Mouse (Mus musculus) urinary bladder, postnatal 10 days (tissue): Measurements from ENCODE around the gene Nhlh2.

Experiments
- DNase-seq: peaks from one replicate; pipeline ENCODE4 v3.0.0; 2022; ENCODE audit warnings: low spot score

Nhlh2 gene

GRCm38 (mm10) chr3:102009926-102010381 lies at the start of gene Nhlh2:
TSS of gene Nhlh2 (plus strand) at chr3:102010076.
- DNase-seq: no peak

- DNase-seq: no peak
Measured at GRCm38 (mm10) chr3:101961146-101961835, 48.6 kb upstream of the Nhlh2 start.

- DNase-seq: no peak
Measured at GRCm38 (mm10) chr3:101963501-101963900, 46.4 kb upstream of the Nhlh2 start.

GRCm38 (mm10) chr3:101964352-101964751 lies 45.5 kb upstream of the Nhlh2 start:
- no peak for DNase-seq

DNA sequence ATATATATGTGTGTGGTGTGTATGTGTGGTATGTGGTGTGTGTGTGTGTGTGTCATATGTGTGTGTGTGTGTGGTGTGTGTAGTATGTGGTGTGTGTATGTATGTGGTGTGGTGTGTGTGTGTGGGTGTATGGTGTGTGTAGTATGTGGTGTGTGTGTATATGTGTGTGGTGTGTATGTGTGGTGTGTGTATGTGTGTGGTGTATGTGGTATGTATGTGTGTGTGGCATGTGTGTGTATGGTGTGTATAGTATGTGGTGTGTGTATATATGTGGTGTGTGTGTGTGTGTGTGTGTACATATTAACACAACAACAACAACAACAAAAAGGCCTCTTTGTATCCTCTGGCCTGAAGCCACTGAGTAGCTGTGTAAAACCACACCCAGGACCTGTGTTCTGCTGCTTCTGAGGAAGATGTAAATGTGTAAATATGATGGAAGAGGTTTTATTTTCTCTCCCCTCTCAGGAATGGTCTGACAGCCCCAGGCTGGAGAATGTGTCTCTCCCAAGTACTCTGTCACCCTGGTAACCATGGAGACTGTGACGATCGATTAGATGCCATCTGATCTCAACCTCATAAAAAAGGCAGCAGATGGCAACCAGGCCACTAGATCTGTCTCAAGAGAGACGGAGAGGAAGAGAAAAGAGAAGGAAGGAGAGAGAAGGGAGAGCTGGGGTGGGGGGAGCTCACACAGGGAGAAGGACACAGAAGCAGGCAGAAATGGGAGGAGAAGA lies 42.9 kb upstream of the Nhlh2 start:
- no peak for DNase-seq

- no peak for DNase-seq
Measured at GRCm38 (mm10) chr3:101975337-101975736, 34.5 kb upstream of the Nhlh2 start.

GRCm38 (mm10) chr3:101978299-101978994 lies 31.4 kb upstream of the Nhlh2 start:
- no peak for DNase-seq

- DNase-seq: no peak
Measured at GRCm38 (mm10) chr3:101983917-101984316, 26.0 kb upstream of the Nhlh2 start.

GRCm38 (mm10) chr3:101985634-101986033 lies 24.2 kb upstream of the Nhlh2 start:
- no peak for DNase-seq

DNA sequence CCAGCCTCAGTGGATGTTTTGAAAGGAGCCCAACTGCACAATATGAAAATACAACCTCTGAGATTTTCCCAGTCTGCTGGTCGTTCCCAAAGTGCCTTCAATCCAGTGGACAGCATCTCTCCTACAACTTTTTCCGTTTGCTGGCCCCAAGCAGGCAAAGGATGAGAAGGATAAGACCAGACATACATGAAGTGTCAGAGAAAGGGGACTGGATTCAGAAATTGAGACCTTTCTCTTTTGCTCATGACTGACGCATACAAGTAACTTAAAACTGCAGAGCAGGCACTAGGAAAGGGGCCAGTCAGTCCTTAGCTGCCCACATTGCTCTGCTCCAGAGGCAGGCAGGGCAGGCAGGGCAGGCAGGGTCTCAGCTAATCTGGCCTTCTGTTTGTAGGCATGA lies 19.7 kb upstream of the Nhlh2 start:
- no peak for DNase-seq

GRCm38 (mm10) chr3:101990995-101991516 lies 18.8 kb upstream of the Nhlh2 start:
- no peak for DNase-seq

- DNase-seq: no peak
Measured at GRCm38 (mm10) chr3:101997851-101998250, 12.0 kb upstream of the Nhlh2 start.

GRCm38 (mm10) chr3:102010681-102011317 lies 923 bp downstream of the Nhlh2 start:
- no peak for DNase-seq

- no peak for DNase-seq
Measured at GRCm38 (mm10) chr3:102011318-102012075, 1.6 kb downstream of the Nhlh2 start.

DNA sequence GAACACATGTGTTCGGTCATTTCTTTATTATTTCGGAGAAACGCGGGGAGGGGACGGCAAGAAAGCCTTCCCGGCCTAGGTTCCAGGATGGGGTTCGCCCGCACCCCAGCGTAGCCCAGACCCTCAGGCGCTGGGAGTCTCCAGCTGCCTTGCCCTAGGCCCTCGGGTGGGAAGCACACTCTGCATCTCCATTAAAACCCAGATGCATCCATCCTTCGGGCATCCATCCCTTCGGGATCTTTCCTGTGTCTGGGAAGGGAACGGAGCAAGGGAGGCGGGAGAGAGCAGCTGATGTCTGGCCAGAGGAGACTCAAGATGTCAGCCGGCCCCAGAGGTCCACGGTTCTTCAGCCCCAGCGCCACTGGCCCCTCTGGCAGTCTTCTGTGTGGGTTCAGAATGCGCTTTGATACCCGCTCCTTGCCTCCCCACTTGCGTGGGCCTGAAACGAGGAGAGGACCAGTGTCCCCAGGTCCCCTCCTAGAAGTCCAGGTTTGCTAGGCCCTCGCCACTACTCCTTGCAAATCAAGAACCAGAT lies 2.3 kb downstream of the Nhlh2 start:
- DNase-seq: no peak

GRCm38 (mm10) chr3:102012611-102013211 lies 2.8 kb downstream of the Nhlh2 start:
- DNase-seq: no peak

- no peak for DNase-seq
Measured at GRCm38 (mm10) chr3:102020604-102021003, 10.7 kb downstream of the Nhlh2 start.

GRCm38 (mm10) chr3:102022721-102023120 lies 12.8 kb downstream of the Nhlh2 start:
- no peak for DNase-seq

GRCm38 (mm10) chr3:102023337-102023736 lies 13.5 kb downstream of the Nhlh2 start:
- no peak for DNase-seq

DNA sequence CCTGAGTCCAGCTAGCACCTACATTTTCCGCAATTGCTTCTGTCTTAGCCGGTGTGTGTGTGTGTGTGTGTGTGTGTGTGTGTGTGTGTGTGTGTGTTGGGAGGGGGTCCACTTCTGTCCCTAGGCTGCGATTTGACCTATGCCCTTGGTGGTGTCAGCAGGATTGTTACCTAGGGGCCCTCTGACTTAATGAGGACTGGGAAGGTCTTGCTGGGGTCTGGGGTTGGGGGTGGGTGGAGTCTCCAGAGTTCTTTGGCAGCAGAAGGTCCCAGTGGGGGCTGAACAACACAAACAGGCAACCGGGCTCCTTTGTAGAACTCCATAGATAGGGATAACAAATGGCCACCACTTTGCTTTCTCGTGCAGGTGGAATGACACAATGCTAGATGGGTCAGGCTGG lies 14.0 kb downstream of the Nhlh2 start:
- no peak for DNase-seq

GRCm38 (mm10) chr3:102024981-102025451 lies 15.1 kb downstream of the Nhlh2 start:
- DNase-seq: no peak
